Mouse (Mus musculus) mouse trophoblast stem cell (cell line): ENCODE results near the gene Rab3c.

Source experiments
- in situ Hi-C, 2 experiments: fragments of 300-500 bp; cut with MseI, MboI; formaldehyde crosslinking; loops; 2 replicates in 1 of 2; 3 replicates in 1 of 2; pipeline ENCODE4 v1.15.1; 2025

Rab3c gene

DNA sequence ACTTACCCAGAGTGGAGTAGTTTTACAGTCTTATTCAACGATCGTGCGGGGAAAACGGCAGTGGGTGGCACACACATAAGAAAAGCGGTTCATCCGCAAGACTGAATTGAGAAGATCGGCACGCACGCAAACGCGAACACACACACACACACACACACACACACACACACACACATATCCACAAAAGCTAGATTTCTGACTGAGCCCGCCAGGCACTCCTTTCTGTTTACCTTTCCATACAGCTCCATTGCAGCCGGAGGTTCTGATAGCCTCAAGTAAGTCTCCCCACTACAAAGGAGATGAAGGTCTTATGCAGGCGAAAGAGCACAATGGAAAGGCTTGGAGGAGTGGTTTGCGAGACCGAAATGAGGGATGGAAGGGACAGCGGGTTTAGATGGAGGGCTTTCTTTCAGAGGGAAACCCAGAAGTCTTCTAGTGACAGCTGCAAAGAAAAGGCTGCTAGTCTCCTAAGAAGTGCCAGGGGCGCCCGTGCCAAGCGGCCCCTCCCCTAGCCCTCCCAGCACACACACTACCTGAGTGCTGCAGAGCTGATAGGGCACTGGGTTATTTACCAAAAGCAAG, at the start of gene Rab3c:
TSS of gene Rab3c (minus strand) at position 434 of the 582 bp plus-strand sequence.
- in situ Hi-C loops, result no loop called here

DNA sequence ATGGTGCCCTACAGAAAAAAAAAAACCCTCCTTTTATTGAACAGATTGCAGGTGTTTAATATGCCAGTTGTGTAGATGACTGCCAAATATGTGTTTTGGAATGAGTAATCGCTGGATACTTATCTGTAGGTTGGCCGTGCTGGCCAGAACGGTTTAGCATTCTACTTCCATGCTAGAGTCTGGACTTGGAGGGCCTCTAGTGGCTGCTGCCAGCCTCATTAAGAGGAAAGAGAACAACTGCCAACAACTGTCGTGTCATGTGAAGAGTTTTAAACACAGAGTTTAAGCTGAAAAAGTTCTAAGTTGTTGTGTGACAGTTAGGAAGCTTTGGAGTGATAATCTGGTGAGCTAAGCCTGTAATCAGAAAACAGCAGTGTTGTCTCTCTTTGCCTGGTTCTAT, 38.0 kb upstream of the Rab3c start:
- in situ Hi-C loops, result no loop called here

DNA sequence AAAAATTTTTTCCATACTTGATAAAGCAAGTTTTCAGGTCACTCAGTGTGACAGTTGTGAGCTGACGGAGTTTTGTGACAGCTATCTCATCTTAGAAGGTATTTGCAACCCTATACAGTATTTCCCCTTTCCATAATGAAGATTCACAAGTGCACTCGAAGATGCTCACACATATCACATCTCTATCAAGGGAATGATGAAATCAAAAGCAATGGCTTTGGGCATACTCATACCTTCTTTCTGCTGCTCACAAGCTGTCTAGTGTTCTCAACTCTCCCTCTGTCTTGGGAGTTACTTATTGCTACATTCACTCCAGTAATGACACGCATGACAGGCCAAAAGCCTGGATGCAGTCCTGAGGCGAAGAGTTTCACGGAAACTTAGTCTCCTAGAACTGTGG, 26.4 kb upstream of the Rab3c start:
- in situ Hi-C loops, result no loop called here

DNA sequence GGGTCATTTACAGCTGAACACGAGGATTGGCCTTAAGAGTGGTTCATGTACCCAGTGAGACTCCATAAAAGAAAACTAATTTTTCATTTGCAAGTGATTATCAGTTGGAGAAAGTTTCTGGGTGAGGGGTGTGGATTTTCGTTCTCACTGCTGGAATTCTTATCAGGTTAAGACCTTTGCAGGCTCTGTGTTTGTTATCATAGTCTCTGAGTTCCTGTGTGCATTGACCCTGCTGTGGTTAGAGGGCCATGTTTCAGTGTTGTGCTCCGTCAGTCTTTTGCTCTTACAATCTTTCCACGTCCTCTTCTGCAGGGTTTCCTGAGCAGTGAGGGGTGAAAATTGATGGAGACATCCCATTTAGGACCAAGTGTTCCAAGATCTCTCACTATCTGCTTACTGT, 16.3 kb upstream of the Rab3c start:
- in situ Hi-C loops, result no loop called here

DNA sequence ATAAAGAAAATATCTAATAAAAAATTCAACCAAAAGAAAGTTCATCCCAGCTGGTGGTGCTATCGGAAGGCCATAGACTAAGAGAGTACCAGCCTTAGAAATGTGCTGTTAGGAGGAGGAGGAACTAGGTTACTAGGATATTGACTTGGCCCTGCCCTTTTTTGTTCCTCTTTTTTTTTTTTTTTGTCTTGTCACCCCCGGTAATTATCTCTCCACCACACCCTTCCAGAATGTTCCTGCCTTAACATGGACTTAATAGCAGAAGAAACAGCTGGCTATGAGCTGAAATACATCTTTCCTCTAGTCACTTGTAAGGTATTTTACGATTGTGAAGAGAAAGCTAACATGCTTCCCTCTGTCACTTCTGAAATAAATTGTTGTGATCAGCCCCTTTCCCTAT, 7.7 kb upstream of the Rab3c start:
- in situ Hi-C loops, result no loop called here

DNA sequence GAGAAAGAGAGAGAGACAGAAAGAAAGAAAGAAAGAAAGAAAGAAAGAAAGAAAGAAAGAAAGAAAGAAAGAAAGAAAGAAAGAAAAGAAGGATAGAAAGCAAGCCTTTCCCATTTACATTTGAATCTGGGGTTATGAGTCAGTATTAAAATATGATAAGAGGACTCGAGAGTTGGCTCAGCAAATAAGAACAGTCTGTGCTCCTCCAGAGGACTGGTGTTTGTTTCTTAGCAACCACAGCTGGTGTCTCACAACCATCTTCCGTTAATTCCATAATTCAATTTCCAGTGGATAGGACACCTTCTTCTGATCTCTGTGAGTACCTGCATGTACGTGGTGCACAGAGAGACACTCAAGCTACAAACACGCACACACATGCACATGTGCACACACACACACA, 3.0 kb upstream of the Rab3c start:
- in situ Hi-C loops, result no loop called here

DNA sequence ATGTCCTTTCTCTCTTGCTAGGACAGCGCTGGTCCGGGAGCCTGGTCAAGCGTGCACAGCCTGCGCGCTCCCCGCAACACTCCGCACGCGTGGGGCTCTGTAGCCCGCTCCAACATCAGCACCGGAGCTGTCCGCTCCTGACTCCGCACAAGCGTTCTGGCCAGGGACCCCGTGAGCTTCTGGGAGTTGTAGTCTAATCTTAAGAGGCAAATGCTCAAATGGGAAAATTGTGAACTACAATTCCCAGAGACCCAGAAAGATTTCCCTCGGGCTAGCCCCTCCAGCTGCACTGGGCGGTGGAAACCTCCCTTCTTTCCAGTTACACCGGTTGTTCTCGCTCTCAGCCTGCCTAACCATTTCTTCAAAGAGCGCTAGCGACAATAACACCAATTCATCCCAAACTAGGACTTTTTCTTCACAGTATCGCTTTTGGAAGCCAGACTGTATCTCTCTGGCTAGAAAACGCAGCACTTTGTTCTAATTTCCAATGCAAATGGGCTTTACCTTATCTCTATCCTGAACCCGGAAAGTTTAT, 701 bp downstream of the Rab3c start:
- in situ Hi-C loops, result no loop called here

DNA sequence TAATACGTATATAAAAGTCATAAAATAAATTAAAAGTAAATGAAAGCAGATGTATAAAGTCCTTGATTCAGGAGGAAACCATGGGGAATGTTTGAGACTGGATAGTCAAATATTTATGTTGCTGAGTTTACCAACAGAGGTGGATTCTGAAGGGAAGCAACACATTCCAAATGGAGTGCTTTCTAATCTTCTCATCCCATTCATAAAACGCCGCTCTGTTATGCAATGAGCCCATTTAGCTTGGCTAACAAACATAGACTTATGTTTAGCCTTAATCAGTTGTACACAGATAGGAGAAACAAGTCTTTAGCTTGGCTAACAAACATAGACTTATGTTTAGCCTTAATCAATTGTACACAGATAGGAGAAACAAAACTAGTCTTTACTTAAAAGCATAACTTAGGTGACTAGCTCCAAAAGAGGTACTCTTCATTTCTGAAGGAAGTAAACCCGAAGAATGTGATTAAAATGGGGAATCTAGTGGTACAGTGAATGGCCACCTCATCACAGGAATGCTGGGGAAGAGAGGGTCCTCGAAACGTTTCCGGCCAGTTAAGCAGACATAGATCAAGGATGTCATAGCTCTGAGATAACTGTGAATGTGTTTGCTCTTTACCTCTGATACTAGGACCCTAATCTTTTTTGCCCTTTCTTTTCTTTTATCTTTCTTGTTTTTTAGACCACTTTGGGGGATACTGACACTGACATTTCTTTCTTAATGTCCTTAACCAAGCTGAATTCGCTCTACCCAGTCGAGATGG, 1.6 kb downstream of the Rab3c start:
- in situ Hi-C loops, result no loop called here

DNA sequence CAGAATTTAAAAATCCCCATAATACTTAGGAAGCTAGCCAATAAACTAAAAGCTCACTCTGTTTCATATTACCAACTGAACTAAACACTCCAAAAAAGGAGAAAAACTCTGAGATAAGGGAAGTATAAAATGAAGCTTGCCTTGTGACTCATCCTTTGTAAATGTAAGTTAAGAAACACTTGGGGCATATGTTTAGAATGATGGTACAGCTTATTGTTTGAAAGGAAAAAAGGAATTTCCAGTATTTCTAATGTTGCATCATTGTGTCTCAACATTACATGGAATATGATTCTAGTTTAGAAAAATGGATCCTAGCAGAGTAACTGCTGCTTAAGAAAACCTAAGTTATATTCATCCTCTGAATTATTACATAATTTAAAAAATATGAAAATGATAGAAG, 3.1 kb downstream of the Rab3c start:
- in situ Hi-C loops, result no loop called here

DNA sequence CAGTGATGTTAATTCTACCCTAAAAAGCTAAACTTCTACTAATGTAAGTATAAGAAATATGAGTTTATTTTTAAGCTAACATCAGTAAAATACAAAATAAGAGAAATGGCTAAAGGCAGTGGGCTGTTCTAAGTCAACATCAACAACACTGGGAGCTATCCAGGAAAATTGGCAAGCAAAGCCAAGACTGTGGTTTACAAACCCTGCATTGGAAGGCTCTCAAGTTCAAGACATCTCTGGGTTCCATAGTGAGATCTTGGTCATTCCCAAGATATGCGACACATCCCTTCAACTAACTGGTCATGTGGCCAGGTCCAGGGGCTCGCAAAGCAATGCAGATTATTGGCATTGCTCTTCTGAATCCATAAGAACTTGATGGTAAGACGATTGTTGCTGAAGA, 5.3 kb downstream of the Rab3c start:
- in situ Hi-C loops, result no loop called here

DNA sequence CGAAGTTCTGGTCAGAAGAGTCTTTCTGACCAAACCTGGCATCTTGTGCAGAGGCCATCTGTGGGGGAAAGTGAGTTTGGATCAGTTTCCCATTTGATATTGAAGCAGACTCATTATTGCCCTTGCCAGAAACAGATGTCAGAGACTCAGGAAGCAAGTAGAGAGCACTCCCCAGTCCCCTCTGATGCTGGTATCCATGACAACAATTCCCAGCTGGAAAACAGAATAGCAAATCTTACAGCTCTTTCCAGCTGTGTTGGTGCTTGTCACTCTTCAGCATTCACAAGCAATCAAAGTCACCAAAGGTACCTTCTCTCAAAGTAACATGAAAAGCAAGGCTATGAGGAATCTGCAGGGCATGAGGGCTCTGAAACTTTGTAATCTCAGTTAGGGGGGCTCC, 20.1 kb downstream of the Rab3c start:
- in situ Hi-C loops, result no loop called here

DNA sequence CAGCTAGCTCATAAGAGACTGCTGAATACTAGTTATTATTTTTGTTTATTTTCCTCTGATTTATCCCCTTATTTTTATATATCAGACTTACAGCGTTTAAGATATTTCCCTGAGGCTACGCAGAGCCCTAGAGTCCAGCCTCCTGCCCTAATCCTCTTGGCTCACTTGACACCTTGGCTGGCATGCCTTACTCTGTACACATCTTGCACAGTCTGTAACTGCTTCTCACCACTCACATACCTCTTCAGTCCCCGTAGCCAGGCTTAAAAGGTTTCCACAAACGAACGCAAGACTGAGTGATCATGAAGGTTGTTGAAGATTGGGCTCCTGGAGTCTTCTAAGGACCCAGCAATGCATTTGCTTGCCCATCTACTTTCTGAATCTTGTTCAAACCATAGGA, 29.3 kb downstream of the Rab3c start:
- in situ Hi-C loops, result no loop called here

DNA sequence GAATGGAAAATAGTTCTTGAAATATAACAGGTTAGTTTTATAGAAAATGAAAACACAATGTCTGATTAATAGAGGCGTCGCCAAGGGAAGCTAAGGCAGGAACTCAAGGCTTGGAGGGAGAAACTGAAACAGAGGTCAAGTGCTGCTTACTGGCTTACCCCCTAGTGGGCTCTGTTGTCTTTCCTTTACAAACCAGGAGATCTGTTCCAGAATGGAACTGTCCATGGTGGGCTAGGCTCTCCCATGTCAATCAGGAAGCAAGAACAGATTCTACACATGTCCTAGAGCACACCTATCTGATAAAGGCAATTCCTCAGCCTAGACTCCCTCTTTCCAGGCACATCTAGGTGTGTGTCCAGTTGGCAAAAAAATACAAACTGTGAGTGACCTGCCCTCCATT, 32.3 kb downstream of the Rab3c start:
- in situ Hi-C loops, result no loop called here

DNA sequence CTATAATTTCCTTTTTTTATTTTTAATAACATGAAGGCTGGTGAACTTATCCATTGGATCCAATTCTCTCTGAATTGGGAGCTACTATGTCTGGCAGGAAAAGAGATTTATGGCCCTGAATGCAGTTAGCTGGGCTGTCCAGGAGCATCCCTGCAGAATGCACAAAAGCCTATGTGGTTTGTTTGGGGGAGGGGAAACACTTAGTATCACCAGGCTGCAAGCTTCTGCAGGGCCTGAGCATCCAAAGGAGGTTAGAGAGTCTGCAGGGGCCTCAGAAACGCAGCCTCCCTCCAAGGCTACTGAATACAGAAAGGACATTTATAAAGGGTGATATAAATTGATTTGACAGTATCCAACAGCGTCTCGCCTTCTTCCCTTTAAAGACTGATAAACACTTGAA, 41.8 kb downstream of the Rab3c start:
- in situ Hi-C loops, result no loop called here

DNA sequence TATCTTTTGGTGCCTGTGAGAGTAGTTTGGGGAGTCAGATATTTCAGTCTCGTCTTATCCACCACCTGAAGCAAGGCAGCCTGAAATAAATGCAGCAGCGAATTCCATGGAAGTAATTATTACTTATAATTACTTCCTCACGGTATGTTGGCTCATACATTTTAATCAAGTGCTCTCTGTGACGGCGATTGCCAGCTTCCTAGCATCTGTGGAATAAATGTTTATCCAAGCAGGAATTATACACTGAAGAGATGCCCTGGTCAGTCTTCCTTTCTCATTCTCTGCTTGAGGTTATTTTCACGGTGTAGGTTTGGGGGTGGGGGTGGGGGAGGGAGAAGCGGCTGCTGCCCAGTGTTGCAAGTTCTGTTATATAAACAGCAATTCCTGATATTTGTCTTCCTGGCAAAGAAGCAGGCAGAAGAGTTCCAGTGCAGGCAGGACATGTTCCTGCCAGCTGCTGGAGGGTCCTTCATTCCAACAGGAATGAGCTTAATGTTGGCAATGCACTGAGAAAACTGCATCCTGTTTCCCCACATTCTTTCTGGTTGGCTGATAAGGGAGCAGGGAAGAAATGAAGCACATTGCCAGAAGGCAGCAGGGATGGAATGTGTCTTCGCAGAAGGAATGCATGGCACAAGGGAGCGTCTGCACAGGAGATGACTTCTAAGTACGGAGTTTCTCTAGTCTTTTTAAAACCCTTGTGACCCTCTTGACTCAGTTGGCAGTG, 43.4 kb downstream of the Rab3c start:
- in situ Hi-C loops, result no loop called here

DNA sequence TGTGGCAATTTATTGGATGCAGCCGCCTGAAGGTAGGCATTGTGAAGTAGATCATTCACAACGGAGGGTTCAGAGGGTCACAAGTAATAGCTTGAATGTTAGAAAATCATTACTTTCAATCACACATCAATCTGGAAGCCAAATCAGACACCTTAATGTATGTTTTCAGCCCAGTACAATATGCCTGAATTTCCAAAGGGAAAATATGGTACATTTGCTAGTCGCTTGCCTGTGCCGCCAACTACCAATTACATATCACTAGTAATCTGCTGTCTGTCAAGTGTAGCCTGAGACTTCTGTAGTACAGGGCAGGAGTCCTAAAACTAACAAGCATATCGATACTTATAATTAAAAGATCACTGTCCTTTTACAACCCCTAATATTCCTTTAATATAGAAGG, 47.4 kb downstream of the Rab3c start:
- in situ Hi-C loops, result no loop called here

DNA sequence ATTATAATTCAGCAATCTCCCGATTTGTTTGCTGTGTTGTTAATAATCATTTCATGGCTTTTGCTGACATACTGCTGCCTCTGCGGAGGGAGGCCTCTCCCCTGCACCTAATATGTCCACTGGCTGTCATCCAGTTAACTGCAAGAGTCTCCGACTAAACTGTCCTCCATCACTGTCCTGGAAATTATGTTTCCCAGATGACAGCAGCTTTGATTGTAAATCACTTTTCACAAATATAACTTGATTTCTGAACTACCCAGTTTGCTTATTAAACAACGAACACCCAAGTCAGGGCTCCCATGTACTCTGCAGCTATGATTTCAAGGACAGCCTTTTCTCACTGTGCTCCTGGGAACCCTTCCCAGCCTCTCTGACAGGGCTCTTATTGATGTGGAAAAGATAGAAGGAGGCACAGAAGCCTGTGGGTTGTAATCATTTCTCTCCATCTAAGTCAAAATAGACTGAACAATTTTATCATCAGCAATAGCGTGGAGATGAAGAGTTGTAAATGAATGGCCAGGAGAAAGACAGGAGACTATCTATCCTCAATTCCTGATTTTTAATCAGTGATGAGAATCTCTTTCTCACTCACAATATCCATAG, 49.6 kb downstream of the Rab3c start:
- in situ Hi-C loops, result no loop called here

DNA sequence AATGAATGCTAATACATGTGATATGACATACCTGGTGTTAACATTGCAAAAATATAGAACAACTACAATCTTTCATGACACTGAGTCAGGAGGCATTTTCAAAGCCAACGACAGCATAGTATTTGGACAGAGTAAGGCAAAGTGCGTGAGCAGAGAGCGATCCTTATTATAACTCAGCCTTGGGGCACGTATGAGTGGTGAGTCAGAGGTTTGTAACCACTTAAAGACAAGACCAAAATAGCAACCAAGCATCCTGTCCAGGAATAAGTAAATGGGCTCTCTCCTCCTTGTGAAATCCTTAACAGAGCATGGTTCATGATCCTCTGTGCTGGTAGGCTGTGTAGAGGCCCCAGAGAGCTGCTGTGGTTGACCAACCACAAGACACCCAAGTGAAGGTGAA, 50.8 kb downstream of the Rab3c start:
- in situ Hi-C loops, result no loop called here

DNA sequence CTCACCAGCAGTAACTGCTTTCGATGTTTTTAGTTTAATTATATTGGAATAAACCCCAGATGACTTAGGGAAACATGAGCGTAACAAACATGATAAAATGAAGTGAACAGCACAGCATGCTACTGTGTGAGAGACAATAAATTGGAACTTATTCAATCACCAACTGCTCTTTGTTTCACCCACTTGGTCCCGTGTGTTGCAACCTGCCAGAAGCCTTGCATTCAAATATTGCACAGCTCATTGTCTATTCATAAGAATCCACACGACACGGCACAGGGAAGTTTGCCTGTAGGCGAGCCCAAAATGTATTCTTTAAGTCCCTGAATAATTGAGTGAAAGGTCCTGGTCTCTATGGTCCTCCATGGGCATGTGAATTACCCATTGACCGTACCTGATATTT, 61.6 kb downstream of the Rab3c start:
- in situ Hi-C loops, result no loop called here

DNA sequence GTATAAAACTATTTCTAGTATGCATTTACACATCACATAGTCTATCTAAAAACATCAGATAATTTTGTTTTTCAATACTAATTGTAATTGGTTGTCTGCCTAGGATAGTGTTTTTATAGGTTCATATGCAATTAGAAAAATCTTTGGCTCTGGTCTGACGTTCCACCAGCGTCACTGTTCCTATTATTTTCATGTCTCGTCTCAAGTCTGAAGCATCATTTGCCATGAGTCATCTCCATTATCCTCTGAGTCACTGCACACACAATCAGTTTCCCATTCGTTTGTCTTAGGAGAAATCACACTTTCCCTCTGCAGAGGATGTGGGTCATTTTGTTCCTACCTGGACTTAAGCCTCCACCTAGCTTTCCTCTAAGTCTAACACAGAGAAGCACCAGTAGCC, 62.3 kb downstream of the Rab3c start:
- in situ Hi-C loops, result no loop called here

DNA sequence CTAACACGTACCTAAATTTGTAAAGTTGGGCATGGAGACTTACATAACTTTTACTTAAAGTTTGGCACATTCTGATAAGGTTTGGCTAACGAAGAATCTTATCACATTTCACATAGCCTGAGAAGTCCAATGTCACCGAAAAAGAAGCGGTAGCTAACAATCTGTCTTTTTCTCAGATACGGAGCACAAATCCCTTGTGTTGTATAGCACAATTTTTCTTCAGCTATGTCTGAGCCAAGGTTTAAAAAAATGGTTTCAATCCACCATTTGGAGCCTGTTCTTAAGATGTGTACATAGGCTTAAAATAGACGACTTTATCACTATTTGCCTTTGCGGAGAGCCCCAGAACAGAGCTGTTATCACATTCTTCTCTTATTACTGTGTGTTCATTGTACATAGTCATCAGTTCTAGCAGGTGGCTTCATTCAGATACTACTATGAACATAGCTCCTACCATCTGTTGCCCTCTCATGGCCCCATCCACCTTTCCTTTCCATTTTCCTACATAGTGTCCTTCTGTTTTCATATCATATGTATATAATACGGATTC, 69.2 kb downstream of the Rab3c start:
- in situ Hi-C loops, result no loop called here

DNA sequence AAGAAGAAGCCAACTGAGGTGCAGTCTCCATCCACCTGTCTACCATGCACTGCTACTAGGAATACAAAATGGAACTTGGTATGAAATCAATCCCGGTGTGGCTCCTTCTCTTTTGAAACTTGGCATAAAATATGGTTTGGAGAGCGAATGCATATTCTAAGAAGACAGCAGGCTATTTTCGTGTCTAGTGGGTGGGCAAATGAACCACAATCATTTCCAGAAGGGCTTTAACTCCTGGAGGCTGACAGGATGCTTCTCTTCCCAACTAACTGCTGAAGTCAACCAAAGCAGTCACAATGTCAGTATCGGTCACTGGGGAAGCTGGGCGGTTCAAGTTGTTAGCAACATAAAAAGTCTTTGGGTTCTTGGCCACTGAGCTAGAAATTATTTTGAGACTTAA, 81.9 kb downstream of the Rab3c start:
- in situ Hi-C loops, result no loop called here
